Mouse (Mus musculus): ENCODE measurements around the gene Cfap44.

GRCm38 (mm10) chr16:44484831-44485230 is 90.2 kb downstream of the Cfap44 start:
- TF ChIP-seq CTCF (IDR thresholded peaks at IDR 0.05; ENCODE audit: low read depth) (no peak), EP300 (IDR thresholded peaks at IDR 0.05; ENCODE audit: low read depth) (no peak)
